Mouse (Mus musculus) limb, embryonic 13.5 days (tissue): ENCODE measurements around the gene Mga. TPM values are rescaled to one million over a fixed set of nuclear protein-coding genes. Genes with fewer than 3 reads are reported as not detected.
A peak's percentile ranks its signal among the peaks of the same experiment; 100 is the strongest.

ENCODE experiments used
- ATAC-seq: fragments of 200-750 bp; cut with Nextera tagmentation; 2 replicates; pipeline ENCODE4 v1.8.0; 2017; ENCODE audit warnings: low read depth, moderate number of reproducible peaks, moderate TSS enrichment; ENCODE audit not compliant: low FRiP score
- H3K27ac ChIP-seq: fragments of 300-500 bp; sonication (generic); 2 replicates; pipeline ENCODE4 v1.5.1; 2015; ENCODE audit warnings: inconsistent platforms, mild to moderate bottlenecking, moderate library complexity
- H3K27me3 ChIP-seq: fragments of 300-500 bp; sonication (generic); 2 replicates; pipeline ENCODE4 v1.6.1; 2015; ENCODE audit warnings: mild to moderate bottlenecking, inconsistent platforms
- H3K36me3 ChIP-seq: fragments of 300-500 bp; sonication (generic); 2 replicates; pipeline ENCODE4 v1.6.1; 2015; ENCODE audit warnings: inconsistent platforms, mild to moderate bottlenecking, moderate library complexity
- H3K4me1 ChIP-seq: fragments of 300-500 bp; sonication (generic); 2 replicates; pipeline ENCODE4 v1.6.1; 2015; ENCODE audit warnings: inconsistent platforms
- H3K4me2 ChIP-seq: fragments of 300-500 bp; sonication (generic); replicated peaks from 2 replicates; pipeline ENCODE4 v1.6.1; 2015; ENCODE audit warnings: inconsistent platforms, mild to moderate bottlenecking, moderate library complexity
- H3K4me3 ChIP-seq: fragments of 300-500 bp; sonication (generic); 2 replicates; pipeline ENCODE4 v1.5.1; 2015; ENCODE audit warnings: moderate library complexity, mild to moderate bottlenecking, inconsistent platforms
- H3K9ac ChIP-seq: fragments of 300-500 bp; sonication (generic); 2 replicates; pipeline ENCODE4 v1.6.1; 2015; ENCODE audit warnings: mild to moderate bottlenecking, inconsistent platforms
- H3K9me3 ChIP-seq: fragments of 300-500 bp; sonication (generic); 2 replicates; pipeline ENCODE4 v1.6.1; 2016; ENCODE audit warnings: inconsistent platforms
- WGBS: fragments of 180-500 bp; shearing (Covaris S2); methylation state at CpG from one replicate; pipeline ENCODE4 v1.1.7; 2015; 5-methylcytosine and 5-hydroxymethylcytosine counted together
- polyA plus RNA-seq: library from polyadenylated mRNA; unstranded; fragments of >200 nt; fragmentation: Nextera tagmentation; extraction: Ambion mirVana; gene quantifications from 2 replicates; pipeline ENCODE4 v1.2.1, GENCODE M21; 2015

Gene Mga
- polyA plus RNA-seq, result 36.3 and 37.3 TPM in 2 replicates

GRCm38 (mm10) chr2:119897090-119897732 is at the start of gene Mga:
Mga (plus strand) TSS chr2:119897228.
- peak within 1 kb of the TSS; percentile 72 for H3K9ac ChIP-seq
- H3K9me3 ChIP-seq, result no peaks in the 10 kb centered on the region
- H3K4me2 ChIP-seq, result peak within 1 kb of the TSS; percentile 96
- H3K4me1 ChIP-seq, result peaks cover 21% of the 10 kb centered on the region
- under 1% methylated on average over 58 of the region's 58 CpGs for WGBS
- H3K4me3 ChIP-seq, result peak within 1 kb of the TSS; percentile 66
- H3K36me3 ChIP-seq, result peaks cover 5% of the 10 kb centered on the region; the same call in 1 of the 2 replicates
- peak within 1 kb of the TSS; percentile 89 for H3K27ac ChIP-seq
- peak; percentile 98 for ATAC-seq
- H3K27me3 ChIP-seq, result no peaks in the 10 kb centered on the region

- Histone ChIP-seq H3K9me3 (no peaks in the 10 kb centered on the region), H3K27ac (no peak overlapping the region), H3K4me1 (no peaks in the 10 kb centered on the region), H3K9ac (no peak overlapping the region), H3K4me3 (no peak overlapping the region), H3K27me3 (no peaks in the 10 kb centered on the region), H3K4me2 (no peak overlapping the region), H3K36me3 (no peaks in the 10 kb centered on the region)
- 87% methylated on average over 4 of the region's 4 CpGs for WGBS
- no peak for ATAC-seq
These were observed 43.2 kb upstream of the Mga start for GRCm38 (mm10) chr2:119853811-119854210.

- Histone ChIP-seq H3K9me3 (no peaks in the 10 kb centered on the region), H3K27ac (no peak overlapping the region), H3K36me3 (no peaks in the 10 kb centered on the region), H3K27me3 (no peaks in the 10 kb centered on the region), H3K4me3 (no peak overlapping the region), H3K4me2 (no peak overlapping the region), H3K4me1 (no peaks in the 10 kb centered on the region), H3K9ac (no peak overlapping the region)
- no peak for ATAC-seq
- WGBS, result 65% methylated on average over 6 of the region's 6 CpGs
These were observed 41.6 kb upstream of the Mga start for GRCm38 (mm10) chr2:119855310-119855850.

- H3K9me3 ChIP-seq, result no peaks in the 10 kb centered on the region
- WGBS, result 90% methylated on average over 2 of the region's 2 CpGs
- no peak for ATAC-seq
These were observed 39.7 kb upstream of the Mga start for GRCm38 (mm10) chr2:119857341-119857740.

GRCm38 (mm10) chr2:119864484-119864883 is 32.5 kb upstream of the Mga start:
- Histone ChIP-seq H3K4me1 (no peaks in the 10 kb centered on the region), H3K4me3 (no peak overlapping the region), H3K9ac (no peak overlapping the region), H3K27ac (no peak overlapping the region), H3K27me3 (no peaks in the 10 kb centered on the region), H3K36me3 (no peaks in the 10 kb centered on the region), H3K9me3 (no peaks in the 10 kb centered on the region), H3K4me2 (no peak overlapping the region)
- no peak for ATAC-seq
- WGBS, result 69% methylated on average over 4 of the region's 4 CpGs

More at GRCm38 (mm10) chr2:119857341-119857740, 39.7 kb upstream of the Mga start:
- Histone ChIP-seq H3K4me2 (no peak overlapping the region), H3K4me1 (no peaks in the 10 kb centered on the region), H3K27ac (no peak overlapping the region), H3K9ac (no peak overlapping the region), H3K27me3 (no peaks in the 10 kb centered on the region), H3K4me3 (no peak overlapping the region), H3K36me3 (no peaks in the 10 kb centered on the region)

GRCm38 (mm10) chr2:119872371-119873104 is 24.5 kb upstream of the Mga start:
- peak overlapping the region; percentile 72 for H3K4me2 ChIP-seq
- H3K9ac ChIP-seq, result peak overlapping the region; percentile 68
- no peaks in the 10 kb centered on the region for H3K9me3 ChIP-seq
- H3K4me1 ChIP-seq, result peaks cover 6% of the 10 kb centered on the region
- H3K27me3 ChIP-seq, result peaks cover 6% of the 10 kb centered on the region; the same call in 1 of the 2 replicates
- peak; percentile 91 for ATAC-seq
- WGBS, result under 1% methylated on average over 71 of the region's 73 CpGs
- H3K36me3 ChIP-seq, result no peaks in the 10 kb centered on the region
- peak overlapping the region; percentile 55 for H3K4me3 ChIP-seq
- H3K27ac ChIP-seq, result peak overlapping the region; percentile 81

- ATAC-seq, result peak; percentile 95
- Histone ChIP-seq H3K4me1 (peaks cover 6% of the 10 kb centered on the region), H3K9me3 (no peaks in the 10 kb centered on the region), H3K4me2 (peak overlapping the region; percentile 72), H3K27ac (peak overlapping the region; percentile 81), H3K4me3 (peak overlapping the region; percentile 55), H3K9ac (peak overlapping the region; percentile 68), H3K36me3 (no peaks in the 10 kb centered on the region), H3K27me3 (peaks cover 6% of the 10 kb centered on the region; the same call in 1 of the 2 replicates)
- WGBS, result under 1% methylated on average over 39 of the region's 39 CpGs
These were observed 23.9 kb upstream of the Mga start for GRCm38 (mm10) chr2:119873105-119873464.

- Histone ChIP-seq H3K4me1 (peaks cover 6% of the 10 kb centered on the region), H3K9ac (no peak overlapping the region), H3K9me3 (no peaks in the 10 kb centered on the region), H3K27ac (no peak overlapping the region), H3K36me3 (no peaks in the 10 kb centered on the region), H3K27me3 (peaks cover 2% of the 10 kb centered on the region; the same call in 1 of the 2 replicates), H3K4me3 (no peak overlapping the region), H3K4me2 (no peak overlapping the region)
- no peak for ATAC-seq
These were observed 21.0 kb upstream of the Mga start for GRCm38 (mm10) chr2:119875981-119876380.

GRCm38 (mm10) chr2:119887201-119887600 is 9.8 kb upstream of the Mga start:
- H3K4me3 ChIP-seq, result no peak overlapping the region
- H3K4me2 ChIP-seq, result no peak overlapping the region
- ATAC-seq, result no peak
- H3K36me3 ChIP-seq, result no peaks in the 10 kb centered on the region
- H3K9me3 ChIP-seq, result no peaks in the 10 kb centered on the region
- no peaks in the 10 kb centered on the region for H3K4me1 ChIP-seq
- no peaks in the 10 kb centered on the region for H3K27me3 ChIP-seq
- 92% methylated on average over 3 of the region's 3 CpGs for WGBS
- no peak overlapping the region for H3K27ac ChIP-seq
- no peak overlapping the region for H3K9ac ChIP-seq

GRCm38 (mm10) chr2:119896553-119897089 is 407 bp upstream of the Mga start:
- H3K4me1 ChIP-seq, result peaks cover 21% of the 10 kb centered on the region
- peak overlapping the region; percentile 89 for H3K27ac ChIP-seq
- peak overlapping the region; percentile 62 for H3K9ac ChIP-seq
- WGBS, result 14% methylated on average over 19 of the region's 19 CpGs
- peak overlapping the region; percentile 96 for H3K4me2 ChIP-seq
- H3K9me3 ChIP-seq, result no peaks in the 10 kb centered on the region
- H3K27me3 ChIP-seq, result no peaks in the 10 kb centered on the region
- peaks cover 3% of the 10 kb centered on the region; the same call in 1 of the 2 replicates for H3K36me3 ChIP-seq
- peak overlapping the region; percentile 66 for H3K4me3 ChIP-seq
- peak; percentile 87 for ATAC-seq

- Histone ChIP-seq H3K4me2 (peak overlapping the region; percentile 96), H3K27ac (no peak overlapping the region), H3K36me3 (peaks cover 14% of the 10 kb centered on the region), H3K4me3 (peak overlapping the region; percentile 66), H3K9me3 (no peaks in the 10 kb centered on the region), H3K9ac (peak overlapping the region; percentile 72), H3K4me1 (peaks cover 21% of the 10 kb centered on the region), H3K27me3 (no peaks in the 10 kb centered on the region)
- no peak for ATAC-seq
- 8% methylated on average over 19 of the region's 19 CpGs for WGBS
These were observed 1.1 kb downstream of the Mga start for GRCm38 (mm10) chr2:119898141-119898594.

GRCm38 (mm10) chr2:119916007-119916406 is 19.0 kb downstream of the Mga start:
- Histone ChIP-seq H3K36me3 (peaks cover 23% of the 10 kb centered on the region), H3K4me1 (no peaks in the 10 kb centered on the region), H3K27ac (no peak overlapping the region), H3K9ac (no peak overlapping the region), H3K4me2 (no peak overlapping the region), H3K9me3 (no peaks in the 10 kb centered on the region), H3K4me3 (no peak overlapping the region), H3K27me3 (no peaks in the 10 kb centered on the region)
- ATAC-seq, result no peak
